Mouse (Mus musculus) stomach, postnatal 0 days (tissue): ENCODE data around the gene Ssmem1. TPM values are rescaled to one million over a fixed set of nuclear protein-coding genes. Genes with fewer than 3 reads are reported as not detected.

ENCODE experiments used
- ATAC-seq: fragments of 200-750 bp; cut with Nextera tagmentation; 2 replicates; pipeline ENCODE4 v1.8.0; 2017; ENCODE audit not compliant: low FRiP score, low TSS enrichment
- DNase-seq: peaks from one replicate; pipeline ENCODE4 v3.0.0-alpha.2; 2016; ENCODE audit warnings: low spot score
- H3K27ac ChIP-seq: fragments of 300-500 bp; sonication (generic); replicated peaks from 2 replicates; pipeline ENCODE4 v1.5.1; 2014; ENCODE audit warnings: mild to moderate bottlenecking, control low read depth
- H3K27me3 ChIP-seq: fragments of 300-500 bp; sonication (generic); 2 replicates; pipeline ENCODE4 v1.6.1; 2014; ENCODE audit warnings: low read length; ENCODE audit not compliant: control insufficient read depth, insufficient read depth
- H3K36me3 ChIP-seq: fragments of 300-500 bp; sonication (generic); 2 replicates; pipeline ENCODE4 v1.6.1; 2014; ENCODE audit warnings: low read length, mixed read lengths; ENCODE audit not compliant: control insufficient read depth, insufficient read depth
- H3K4me1 ChIP-seq: fragments of 300-500 bp; sonication (generic); replicated peaks from 2 replicates; pipeline ENCODE4 v1.6.1; 2014; ENCODE audit warnings: antibody characterized with exemption; ENCODE audit not compliant: control insufficient read depth, insufficient read depth
- H3K4me2 ChIP-seq: fragments of 300-500 bp; sonication (generic); replicated peaks from 2 replicates; pipeline ENCODE4 v1.6.1; 2014; ENCODE audit warnings: low read depth, mild to moderate bottlenecking, control low read depth, moderate library complexity
- H3K4me3 ChIP-seq: fragments of 300-500 bp; sonication (generic); 2 replicates; pipeline ENCODE4 v1.5.1; 2014; ENCODE audit warnings: low read depth, low read length, control low read depth
- H3K9ac ChIP-seq: fragments of 300-500 bp; sonication (generic); 2 replicates; pipeline ENCODE4 v1.6.1; 2014; ENCODE audit warnings: mild to moderate bottlenecking, low read length, control low read depth, mixed read lengths
- H3K9me3 ChIP-seq: fragments of 300-500 bp; sonication (generic); 2 replicates; pipeline ENCODE4 v1.6.1; 2016; ENCODE audit warnings: low read length; ENCODE audit not compliant: control insufficient read depth
- CTCF ChIP-seq: IDR thresholded peaks from 2 replicates; pipeline ENCODE4 v1.5.1; 2016; ENCODE audit warnings: antibody characterized with exemption, low read depth, mild to moderate bottlenecking, moderate library complexity
- EP300 ChIP-seq: optimal IDR thresholded peaks from 2 replicates; pipeline ENCODE3; 2016; ENCODE audit warnings: antibody characterized with exemption
- WGBS: fragments of 180-500 bp; shearing (Covaris S2); extraction: QIAGEN DNeasy Blood & Tissue Kit; methylation state at CpG from one replicate; pipeline ENCODE4 v1.1.7; 2014; 5-methylcytosine and 5-hydroxymethylcytosine counted together
- polyA plus RNA-seq: library from polyadenylated mRNA; unstranded; fragments of >200 nt; fragmentation: Nextera tagmentation; extraction: Ambion mirVana; gene quantifications from 2 replicates; pipeline ENCODE4 v1.2.1, GENCODE M21; 2015

Ssmem1 gene
- polyA plus RNA-seq, 1 experiment from 2014 or later, result not detected

GRCm38 (mm10) chr6:30535340-30535739 lies 25.7 kb downstream of the Ssmem1 start:
- TF ChIP-seq CTCF (peak; percentile 76), EP300 (no peak)
- no peaks in the 10 kb centered on the region for H3K4me1 ChIP-seq
- no peak overlapping the region for H3K4me2 ChIP-seq
- no peak overlapping the region for H3K9ac ChIP-seq
- H3K27ac ChIP-seq, result no peak overlapping the region
- DNase-seq (peak; percentile 62), ATAC-seq (no peak)
- no peak overlapping the region for H3K4me3 ChIP-seq
- no peaks in the 10 kb centered on the region for H3K27me3 ChIP-seq
- WGBS, result 44% methylated on average over 3 of the region's 3 CpGs
- no peaks in the 10 kb centered on the region for H3K9me3 ChIP-seq
- H3K36me3 ChIP-seq, result no peaks in the 10 kb centered on the region

- H3K27me3 ChIP-seq, result no peaks in the 10 kb centered on the region
- no peak for DNase-seq
- H3K4me1 ChIP-seq, result no peaks in the 10 kb centered on the region
- H3K9ac ChIP-seq, result no peak overlapping the region
- H3K4me2 ChIP-seq, result no peak overlapping the region
- H3K9me3 ChIP-seq, result no peaks in the 10 kb centered on the region
- no peak overlapping the region for H3K4me3 ChIP-seq
- H3K27ac ChIP-seq, result no peak overlapping the region
- ATAC-seq, result no peak
- WGBS, result 33% methylated on average over 10 of the region's 10 CpGs
- H3K36me3 ChIP-seq, result no peaks in the 10 kb centered on the region
- no peak for TF ChIP-seq EP300
These were observed 28.6 kb downstream of the Ssmem1 start for GRCm38 (mm10) chr6:30538240-30538639.

DNA sequence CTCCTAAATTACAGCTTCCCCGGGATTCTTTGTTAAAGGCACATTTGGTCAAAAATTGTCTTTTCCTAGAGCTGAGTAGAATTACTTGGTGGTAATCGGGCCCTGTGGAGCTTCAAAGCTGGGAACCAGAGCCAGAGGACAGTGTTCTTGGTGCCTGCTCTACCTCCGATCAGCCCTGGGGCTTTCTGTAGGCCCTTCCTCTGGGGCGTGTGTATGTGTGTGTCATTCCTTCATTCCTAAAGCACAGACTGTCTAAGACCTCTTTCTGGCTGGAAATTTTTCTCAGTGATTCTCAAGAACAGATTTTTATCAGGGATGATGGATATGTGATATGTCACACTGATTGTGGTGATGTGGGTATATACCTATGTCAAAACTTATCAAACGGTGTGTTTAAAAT lies 29.2 kb downstream of the Ssmem1 start:
- Histone ChIP-seq H3K9me3 (no peaks in the 10 kb centered on the region), H3K36me3 (no peaks in the 10 kb centered on the region), H3K4me1 (no peaks in the 10 kb centered on the region), H3K27me3 (no peaks in the 10 kb centered on the region), H3K27ac (peak overlapping the region; percentile 40; the same call in 1 of the 2 replicates), H3K9ac (no peak overlapping the region), H3K4me3 (no peak overlapping the region), H3K4me2 (no peak overlapping the region)
- ATAC-seq, result no peak
- no peak for DNase-seq
- 54% methylated on average over 5 of the region's 5 CpGs for WGBS
- TF ChIP-seq EP300, result no peak

DNA sequence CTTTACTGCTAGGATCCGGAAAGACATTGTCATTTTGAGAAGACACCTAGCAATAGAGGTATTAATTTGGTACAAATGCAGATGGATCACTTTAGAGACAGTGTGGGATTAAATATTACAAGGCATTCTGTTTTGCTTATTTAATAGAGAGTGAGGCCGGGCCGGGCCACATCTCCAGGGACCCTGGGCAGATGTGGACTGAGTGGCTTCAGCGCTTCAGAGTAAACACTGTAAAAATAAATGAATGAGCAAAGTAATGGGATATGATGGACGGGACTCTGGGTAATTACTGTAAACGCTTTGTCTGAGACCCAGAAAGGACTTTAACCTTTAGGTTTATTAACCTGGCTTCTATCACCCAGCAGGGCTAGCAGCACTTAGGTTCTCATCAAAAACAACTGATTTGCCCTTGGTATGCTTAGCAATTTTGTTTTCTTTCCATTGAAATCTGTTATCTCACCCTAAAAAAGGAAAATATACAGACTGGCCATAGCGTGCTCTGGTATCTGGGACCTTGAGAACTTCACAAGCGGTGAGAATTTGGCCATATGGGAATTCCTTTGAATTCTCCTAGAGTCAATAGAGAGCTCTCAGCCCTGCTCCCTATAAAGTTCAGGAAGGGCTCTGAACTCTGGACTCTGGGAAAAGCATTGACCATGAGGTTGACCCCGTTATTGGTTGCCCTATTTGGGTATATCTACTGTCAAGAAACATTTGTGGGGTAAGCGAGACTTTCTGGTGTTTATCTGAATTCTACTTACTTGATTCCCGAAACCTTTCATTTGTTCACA lies 31.6 kb downstream of the Ssmem1 start, which contains the start of gene Cpa2:
Gene Cpa2, plus strand, starts transcription at position 574 of the 791 bp plus-strand sequence.
- 69% methylated on average over 11 of the region's 11 CpGs for WGBS
- ATAC-seq (no peak), DNase-seq (no peak)
- Histone ChIP-seq H3K4me3 (no peak within 1 kb of the TSS), H3K27me3 (no peaks in the 10 kb centered on the region), H3K4me2 (no peak within 1 kb of the TSS), H3K4me1 (no peaks in the 10 kb centered on the region), H3K27ac (no peak within 1 kb of the TSS), H3K9ac (no peak within 1 kb of the TSS), H3K36me3 (no peaks in the 10 kb centered on the region), H3K9me3 (no peaks in the 10 kb centered on the region)
- TF ChIP-seq EP300 (no peak), CTCF (no peak)

DNA sequence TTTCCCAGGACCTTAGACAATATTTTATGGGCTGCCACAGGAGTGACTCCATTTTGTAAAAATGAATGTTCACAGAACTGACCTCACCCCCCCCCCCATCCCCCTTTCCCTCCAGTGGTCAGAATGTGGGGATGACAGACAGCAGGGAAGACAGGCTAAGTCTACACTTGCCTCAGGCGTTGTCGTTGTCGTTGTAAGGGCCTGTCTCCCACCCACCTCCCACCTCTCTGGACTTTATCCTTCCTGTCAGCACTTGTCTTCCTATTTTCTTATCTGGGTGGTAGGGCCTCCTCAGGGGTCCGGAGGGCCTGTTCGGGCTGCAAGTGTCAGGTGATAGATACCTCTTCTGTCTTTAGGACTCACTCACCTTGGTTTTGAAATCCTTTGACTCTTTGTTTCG lies 32.6 kb downstream of the Ssmem1 start:
- Histone ChIP-seq H3K27me3 (no peaks in the 10 kb centered on the region), H3K9me3 (no peaks in the 10 kb centered on the region), H3K27ac (no peak overlapping the region), H3K36me3 (no peaks in the 10 kb centered on the region), H3K4me1 (no peaks in the 10 kb centered on the region), H3K9ac (no peak overlapping the region), H3K4me2 (no peak overlapping the region), H3K4me3 (no peak overlapping the region)
- WGBS, result 66% methylated on average over 6 of the region's 6 CpGs
- ATAC-seq, result no peak
- no peak for TF ChIP-seq CTCF
- no peak for TF ChIP-seq EP300
- no peak for DNase-seq

DNA sequence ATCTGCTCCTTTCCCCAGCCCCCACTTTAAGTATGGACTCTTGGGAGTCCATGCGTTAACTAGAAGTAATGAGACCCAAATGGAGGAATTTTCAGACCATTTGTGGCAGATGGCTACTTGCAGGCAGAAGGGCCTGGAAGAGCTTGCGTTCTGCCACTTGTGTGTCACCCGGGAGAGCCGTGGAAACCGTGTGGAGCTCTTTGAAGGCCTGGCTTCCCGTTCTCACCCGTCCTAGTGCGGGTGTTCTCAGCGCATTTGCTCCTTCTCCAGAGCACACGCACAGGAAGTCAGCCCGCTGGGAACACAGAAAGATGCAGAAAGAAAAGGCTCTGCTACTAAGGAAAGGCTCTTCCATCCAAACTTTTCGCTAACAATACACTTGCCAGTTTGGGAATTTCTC lies 33.4 kb downstream of the Ssmem1 start:
- H3K27ac ChIP-seq, result no peak overlapping the region
- no peaks in the 10 kb centered on the region for H3K4me1 ChIP-seq
- DNase-seq (no peak), ATAC-seq (no peak)
- no peak overlapping the region for H3K4me3 ChIP-seq
- no peak overlapping the region for H3K4me2 ChIP-seq
- no peaks in the 10 kb centered on the region for H3K27me3 ChIP-seq
- H3K9ac ChIP-seq, result no peak overlapping the region
- no peaks in the 10 kb centered on the region for H3K9me3 ChIP-seq
- H3K36me3 ChIP-seq, result no peaks in the 10 kb centered on the region
- 60% methylated on average over 12 of the region's 12 CpGs for WGBS
- no peak for TF ChIP-seq EP300
- no peak for TF ChIP-seq CTCF
